Mouse (Mus musculus) embryonic fibroblast, embryonic 13.5 days (primary cell): ENCODE data around the gene Ankfy1. TPM values are rescaled to one million over a fixed set of nuclear protein-coding genes. Genes with fewer than 3 reads are reported as not detected.
"Not testable (repeated sequence)": the region's sequence is repeated elsewhere in the genome, so short reads cannot be mapped to it uniquely, and the experiment has no call there.

ENCODE experiments used
- H3K27ac ChIP-seq: 2 replicates; pipeline ENCODE4 v1.5.1; 2012; ENCODE audit warnings: low read length, control low read depth, inconsistent platforms; ENCODE audit not compliant: insufficient read depth
- H3K4me1 ChIP-seq: 2 replicates; pipeline ENCODE4 v1.6.1; 2011; ENCODE audit warnings: low read length; ENCODE audit not compliant: control insufficient read depth, insufficient read depth
- H3K4me3 ChIP-seq: 2 replicates; pipeline ENCODE4 v1.5.1; 2011; ENCODE audit warnings: mild to moderate bottlenecking, control low read depth, low read length; ENCODE audit not compliant: insufficient read depth
- CTCF ChIP-seq: IDR thresholded peaks from 2 replicates; pipeline ENCODE4 v1.5.1; 2011; ENCODE audit warnings: mild to moderate bottlenecking, control low read depth, low read length, moderate library complexity, borderline replicate concordance; ENCODE audit not compliant: insufficient read depth
- POLR2A ChIP-seq: IDR thresholded peaks from 2 replicates; pipeline ENCODE4 v1.6.1; 2011; ENCODE audit warnings: low read depth, mild to moderate bottlenecking, control low read depth, low read length, moderate library complexity
- polyA plus RNA-seq: library from polyadenylated mRNA; stranded (reverse); fragments of >200 nt; gene quantifications from 2 replicates; pipeline ENCODE4 v1.2.4, GENCODE M21; 2011; ENCODE audit warnings: low read depth; ENCODE audit not compliant: missing spikeins, insufficient read length

Gene Ankfy1
- polyA plus RNA-seq, 1 experiment: 61.5 TPM

DNA sequence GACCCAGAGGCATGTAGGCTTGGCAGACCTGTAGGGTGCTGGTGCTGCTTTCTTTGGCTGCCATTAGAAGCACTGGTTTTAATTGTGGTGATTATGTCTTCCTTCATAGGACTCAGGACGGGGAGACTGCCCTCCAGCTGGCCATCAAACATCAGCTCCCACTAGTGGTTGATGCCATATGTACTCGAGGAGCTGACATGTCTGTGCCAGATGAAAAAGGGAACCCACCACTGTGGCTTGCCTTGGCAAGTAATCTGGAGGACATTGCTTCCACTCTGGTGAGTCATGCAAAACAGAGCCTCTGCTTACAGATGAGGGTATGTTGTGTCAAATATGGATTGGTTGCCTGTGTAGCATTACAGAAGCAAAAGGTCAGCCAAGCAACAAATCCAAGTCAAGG lies 62.1 kb downstream of the Ankfy1 start:
- peak; percentile 34; the same call in 1 of the 2 replicates for TF ChIP-seq CTCF
- TF ChIP-seq POLR2A: no peak
- peak overlapping the region; percentile 80 for H3K27ac ChIP-seq
- H3K4me3 ChIP-seq: no peak overlapping the region
- H3K4me1 ChIP-seq: peaks cover 4% of the 10 kb centered on the region

DNA sequence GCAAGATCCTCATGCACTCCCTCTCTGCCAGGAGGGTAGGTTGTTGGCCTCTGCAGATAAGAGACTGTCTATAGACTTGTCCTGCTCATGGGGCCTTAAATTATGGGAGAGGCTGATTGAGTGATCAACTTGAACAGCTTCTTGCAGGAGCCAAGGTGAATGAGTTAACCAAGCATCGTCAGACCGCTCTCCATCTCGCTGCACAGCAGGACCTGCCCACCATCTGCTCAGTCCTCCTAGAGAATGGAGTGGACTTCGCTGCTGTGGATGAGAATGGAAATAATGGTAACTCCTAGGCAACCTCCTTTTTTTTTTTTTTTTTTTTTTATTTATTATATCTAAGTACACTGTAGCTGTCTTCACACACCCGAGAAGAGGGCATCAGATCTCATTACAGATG lies 68.5 kb downstream of the Ankfy1 start:
- no peaks in the 10 kb centered on the region for H3K4me1 ChIP-seq

DNA sequence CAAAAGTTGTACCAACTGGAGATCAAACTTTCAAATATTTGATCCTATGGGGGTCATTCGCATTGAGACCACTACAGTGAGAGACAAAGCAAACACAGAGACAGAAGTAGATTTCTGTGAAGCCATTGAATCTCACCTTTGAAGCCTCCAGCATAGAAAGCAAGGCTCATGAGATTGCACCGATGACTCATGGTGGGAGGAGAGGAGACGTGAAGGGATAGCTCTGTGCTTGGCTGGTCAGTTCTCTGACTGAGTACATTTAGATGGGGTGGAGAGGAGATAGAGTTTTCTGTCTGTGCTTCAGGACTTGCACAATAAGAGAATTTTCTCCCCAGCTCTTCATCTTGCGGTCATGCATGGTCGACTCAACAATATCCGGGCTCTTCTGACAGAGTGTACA lies 69.8 kb downstream of the Ankfy1 start:
- TF ChIP-seq CTCF: no peak
- TF ChIP-seq POLR2A: no peak
- Histone ChIP-seq H3K4me1 (no peaks in the 10 kb centered on the region), H3K27ac (no peak overlapping the region), H3K4me3 (no peak overlapping the region)

More for the DNA sequence above, 68.5 kb downstream of the Ankfy1 start:
- Histone ChIP-seq H3K27ac (no peak overlapping the region), H3K4me3 (no peak overlapping the region)
- TF ChIP-seq POLR2A (no peak), CTCF (no peak)

DNA sequence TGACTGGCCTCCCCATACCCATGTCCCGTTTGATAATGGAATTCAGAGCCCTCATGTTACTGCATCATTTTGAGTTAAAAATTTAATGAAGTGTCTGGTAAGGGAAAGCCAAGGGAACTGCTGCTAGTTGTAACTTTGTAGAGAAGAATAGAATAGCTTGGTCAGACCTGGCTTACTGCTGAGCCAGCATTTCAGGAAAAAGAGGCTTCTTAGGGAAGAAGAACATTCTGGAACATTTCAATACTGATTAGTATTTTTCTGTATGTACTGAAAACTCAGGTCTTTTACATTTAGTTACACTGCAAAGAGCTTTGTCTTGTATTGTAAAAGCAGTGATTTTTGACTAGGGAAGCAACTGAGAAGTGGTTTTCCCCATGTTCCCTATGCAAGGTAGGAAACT lies 71.0 kb downstream of the Ankfy1 start:
- TF ChIP-seq CTCF (no peak), POLR2A (no peak)
- H3K27ac ChIP-seq: no peak overlapping the region

DNA sequence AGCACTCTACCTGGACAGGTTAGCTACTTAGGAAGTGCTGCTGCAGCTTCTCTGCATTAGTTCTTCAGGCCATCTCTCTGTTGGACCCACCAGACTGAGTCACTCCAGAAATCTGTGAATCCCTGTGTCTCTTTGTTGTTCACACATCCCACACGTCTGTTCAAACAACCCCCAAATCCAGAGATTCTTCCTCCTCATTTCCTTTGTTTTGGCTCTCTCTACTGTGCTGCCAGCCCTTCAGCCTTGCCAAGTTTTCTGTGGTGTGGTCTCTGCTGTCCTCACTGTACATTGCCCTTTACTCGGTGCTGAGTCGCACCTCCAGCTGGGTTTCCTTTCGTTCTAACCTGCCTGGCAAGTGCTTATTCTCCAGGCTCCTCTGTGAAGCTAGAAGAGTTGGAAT lies 74.5 kb downstream of the Ankfy1 start:
- Histone ChIP-seq H3K27ac (no peak overlapping the region), H3K4me3 (no peak overlapping the region), H3K4me1 (no peaks in the 10 kb centered on the region)
- no peak for TF ChIP-seq CTCF
- TF ChIP-seq POLR2A: no peak

More for the DNA sequence above, 71.0 kb downstream of the Ankfy1 start:
- no peak overlapping the region for H3K4me3 ChIP-seq
- no peaks in the 10 kb centered on the region for H3K4me1 ChIP-seq

DNA sequence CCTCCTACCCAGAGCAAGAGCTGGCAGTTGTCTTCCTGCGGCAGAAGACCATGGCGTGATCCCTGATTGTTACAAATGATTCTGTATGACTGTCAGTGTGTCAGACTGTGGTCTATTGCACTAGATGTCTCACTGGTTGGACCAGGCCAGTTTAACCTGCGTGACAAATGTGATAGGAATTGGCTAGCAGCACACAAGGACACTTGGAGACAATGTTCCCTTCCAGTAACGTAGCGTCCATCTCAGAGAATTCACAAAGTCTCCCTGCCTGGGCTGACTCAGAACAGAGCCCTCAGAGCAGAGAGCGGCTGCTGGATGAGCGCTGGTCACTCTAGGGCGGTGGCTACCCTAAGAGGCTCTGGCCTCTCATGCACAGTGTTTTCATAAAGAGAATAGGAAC lies 77.9 kb downstream of the Ankfy1 start:
- no peak for TF ChIP-seq POLR2A
- no peak for TF ChIP-seq CTCF
- H3K27ac ChIP-seq: no peak overlapping the region
- H3K4me3 ChIP-seq: no peak overlapping the region
- H3K4me1 ChIP-seq: no peaks in the 10 kb centered on the region

DNA sequence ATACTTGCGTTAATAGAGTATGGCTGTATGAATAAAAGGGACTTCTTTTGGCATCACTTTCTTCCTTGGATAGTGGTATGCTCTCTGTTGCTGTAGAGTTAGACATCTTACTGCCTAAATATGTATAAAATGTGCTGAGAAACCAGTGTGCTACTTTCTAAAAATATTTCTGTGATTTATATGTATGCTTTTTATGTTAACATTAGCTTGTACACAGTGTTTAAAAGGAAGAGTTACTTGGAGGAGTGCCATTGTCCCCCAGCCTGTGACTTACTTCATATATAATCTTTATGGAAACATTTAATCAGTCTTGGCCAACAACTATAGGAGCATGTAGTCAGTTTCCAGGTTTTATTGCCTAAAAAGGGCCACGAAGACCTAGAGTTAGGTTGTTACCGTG lies 79.3 kb downstream of the Ankfy1 start:
- Histone ChIP-seq H3K27ac (no peak overlapping the region), H3K4me1 (no peaks in the 10 kb centered on the region), H3K4me3 (no peak overlapping the region)
- no peak for TF ChIP-seq CTCF
- no peak for TF ChIP-seq POLR2A

DNA sequence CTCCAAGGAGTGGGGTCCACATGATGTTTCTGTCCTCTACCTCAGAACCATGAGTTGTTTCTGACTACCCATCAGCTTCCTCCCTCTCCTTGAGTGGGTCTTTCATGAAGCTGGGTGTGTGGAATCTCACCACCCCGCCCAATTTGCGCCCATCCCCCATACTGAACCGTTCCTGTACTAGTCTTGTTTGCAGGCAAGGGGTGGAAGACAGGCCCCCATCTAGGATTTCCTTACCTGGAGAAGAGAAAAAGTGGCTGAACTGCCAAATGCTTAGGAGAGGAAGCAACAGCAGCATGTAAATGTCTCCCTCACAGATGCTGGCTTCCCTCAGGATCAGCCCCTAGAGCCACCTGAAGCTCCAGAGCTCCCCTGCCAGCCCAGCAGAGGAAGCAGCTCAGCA lies 80.5 kb downstream of the Ankfy1 start:
- TF ChIP-seq POLR2A: no peak
- no peak for TF ChIP-seq CTCF
- Histone ChIP-seq H3K4me3 (no peak overlapping the region), H3K27ac (no peak overlapping the region), H3K4me1 (no peaks in the 10 kb centered on the region)

DNA sequence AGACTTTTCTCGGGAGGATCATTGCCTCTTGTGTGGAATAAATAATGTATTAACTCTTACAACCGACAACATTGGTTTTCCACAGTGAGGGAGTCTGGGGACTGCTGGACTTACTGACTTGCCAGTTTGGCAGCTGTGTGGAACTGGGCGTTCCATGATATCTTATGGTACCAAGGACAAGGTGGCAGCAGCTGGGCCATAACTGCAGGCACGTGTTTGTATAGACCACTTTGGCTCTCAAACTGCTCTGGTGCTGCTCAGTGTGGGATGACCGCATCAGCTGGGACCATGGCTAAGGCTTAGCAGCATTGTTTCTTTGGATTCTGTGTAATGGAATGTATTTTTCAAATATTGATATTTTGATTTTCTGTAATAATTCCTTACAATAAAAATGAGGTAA lies 81.0 kb downstream of the Ankfy1 start:
- Histone ChIP-seq H3K27ac (no peak overlapping the region), H3K4me1 (no peaks in the 10 kb centered on the region), H3K4me3 (no peak overlapping the region)
- TF ChIP-seq CTCF (no peak), POLR2A (no peak)

DNA sequence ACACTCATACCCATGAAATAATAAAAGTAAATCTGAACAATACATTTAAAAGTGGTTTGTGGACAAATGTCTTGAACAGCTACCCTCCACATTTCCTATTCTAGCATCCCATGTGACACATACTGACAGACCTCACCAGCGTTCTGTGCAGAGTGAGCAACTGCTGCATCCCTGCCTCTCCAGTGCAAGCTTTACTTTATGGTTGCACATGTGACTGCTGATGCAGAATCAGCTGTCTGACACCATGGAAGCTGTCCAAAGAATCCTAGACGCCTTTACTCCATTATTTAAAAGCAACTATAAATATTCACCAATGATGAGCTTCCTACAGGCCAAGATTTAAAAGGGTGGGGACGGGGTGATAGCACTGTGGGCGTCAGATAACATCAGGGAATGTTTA lies 81.7 kb downstream of the Ankfy1 start:
- H3K4me3 ChIP-seq: no peak overlapping the region
- H3K27ac ChIP-seq: no peak overlapping the region
- H3K4me1 ChIP-seq: no peaks in the 10 kb centered on the region
- TF ChIP-seq CTCF (no peak), POLR2A (no peak)

DNA sequence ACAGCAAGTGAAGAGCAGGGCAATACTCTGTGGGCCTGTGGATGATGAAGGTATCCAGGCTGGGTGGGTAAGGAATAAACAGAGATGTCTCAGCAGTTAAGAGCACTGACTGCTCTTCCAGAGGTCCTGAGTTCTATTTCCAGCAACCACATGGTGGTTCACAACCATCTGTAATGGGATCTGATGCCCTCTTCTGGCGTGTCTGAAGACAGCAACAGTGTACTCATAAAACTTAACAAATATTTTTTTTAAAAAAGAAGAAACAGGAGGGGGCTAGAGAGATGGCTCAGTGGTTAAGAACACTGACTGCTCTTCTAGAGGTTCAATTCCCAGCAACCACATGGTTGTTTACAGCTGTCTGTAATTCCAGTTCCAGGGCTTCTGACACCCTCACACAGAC lies 82.8 kb downstream of the Ankfy1 start:
- H3K4me1 ChIP-seq, H3K4me3 ChIP-seq, H3K27ac ChIP-seq: not testable (repeated sequence)
